Mouse (Mus musculus): ENCODE measurements around the gene Gpr173.
"Not testable (repeated sequence)": the region's sequence is repeated elsewhere in the genome, so short reads cannot be mapped to it uniquely, and the experiment has no call there.

Gpr173 gene

GRCm38 (mm10) chrX:152368397-152369273 is at the start of gene Gpr173:
Gpr173 (minus strand) TSS chrX:152368704.
- in situ Hi-C loops (cut with MboI, MseI), result no loop called here

- in situ Hi-C loops (cut with MboI, MseI), result no loop called here
Measured at GRCm38 (mm10) chrX:152403251-152403650, 34.7 kb upstream of the Gpr173 start.

GRCm38 (mm10) chrX:152400096-152400495 is 31.6 kb upstream of the Gpr173 start:
- in situ Hi-C loops (cut with MboI, MseI), result no loop called here

GRCm38 (mm10) chrX:152368054-152368396 is 479 bp downstream of the Gpr173 start:
- in situ Hi-C loops (cut with MboI, MseI), result no loop called here

- in situ Hi-C loops (cut with MboI, MseI), result no loop called here
Measured at GRCm38 (mm10) chrX:152366418-152366817, 2.1 kb downstream of the Gpr173 start.

GRCm38 (mm10) chrX:152352553-152353153 is 15.9 kb downstream of the Gpr173 start:
- in situ Hi-C loops (cut with MboI, MseI), result no loop called here

GRCm38 (mm10) chrX:152347041-152347440 is 21.5 kb downstream of the Gpr173 start:
- in situ Hi-C loops (cut with MboI, MseI), result loop anchor here (10.0 kb wide), 2 partner anchors 342 to 972 kb away; partner anchors contain the start of gene Hsd17b10 (in 1 of the 2)

- in situ Hi-C loops (cut with MboI, MseI), result loop anchor here (10.0 kb wide), 2 partner anchors 342 to 972 kb away; partner anchors contain the start of gene Hsd17b10 (in 1 of the 2)
Measured at GRCm38 (mm10) chrX:152346587-152346986, 21.9 kb downstream of the Gpr173 start.

- in situ Hi-C loops (cut with MboI, MseI), result loop anchor here (10.0 kb wide), 2 partner anchors 338 to 968 kb away; partner anchors contain the start of gene Hsd17b10 (in 1 of the 2)
Measured at GRCm38 (mm10) chrX:152342903-152343302, 25.6 kb downstream of the Gpr173 start.

GRCm38 (mm10) chrX:152342358-152342901 is 26.1 kb downstream of the Gpr173 start, which contains the start of gene Tspyl2:
Tspyl2 (minus strand) TSS chrX:152342425.
- in situ Hi-C loops (cut with MboI, MseI), result loop anchor here (10.0 kb wide), 2 partner anchors 338 to 968 kb away; partner anchors contain the start of gene Hsd17b10 (in 1 of the 2)

- in situ Hi-C loops (cut with MboI, MseI), result loop anchor here (10.0 kb wide), 2 partner anchors 337 to 967 kb away; partner anchors contain the start of gene Hsd17b10 (in 1 of the 2)
Measured at GRCm38 (mm10) chrX:152341496-152341895, 27.0 kb downstream of the Gpr173 start.

- in situ Hi-C loops (cut with MboI, MseI), result no loop called here
Measured at GRCm38 (mm10) chrX:152336546-152337332, 31.8 kb downstream of the Gpr173 start.

- in situ Hi-C loops (cut with MboI, MseI), result not testable (repeated sequence)
Measured at GRCm38 (mm10) chrX:152336123-152336522, 32.4 kb downstream of the Gpr173 start.

- in situ Hi-C loops (cut with MboI, MseI), result not testable (repeated sequence)
Measured at GRCm38 (mm10) chrX:152329400-152329799, 39.1 kb downstream of the Gpr173 start.

- in situ Hi-C loops (cut with MboI, MseI), result no loop called here
Measured at GRCm38 (mm10) chrX:152327689-152328052, 40.8 kb downstream of the Gpr173 start.

GRCm38 (mm10) chrX:152326996-152327688 is 41.4 kb downstream of the Gpr173 start, which contains the start of gene Kantr:
Kantr (minus strand) TSS chrX:152327495.
- in situ Hi-C loops (cut with MboI, MseI), result no loop called here

- in situ Hi-C loops (cut with MboI, MseI), result no loop called here
Measured at GRCm38 (mm10) chrX:152323584-152323983, 44.9 kb downstream of the Gpr173 start.

GRCm38 (mm10) chrX:152322776-152323175 is 45.7 kb downstream of the Gpr173 start:
- in situ Hi-C loops (cut with MboI, MseI), result no loop called here

GRCm38 (mm10) chrX:152320535-152320934 is 48.0 kb downstream of the Gpr173 start:
- in situ Hi-C loops (cut with MboI, MseI), result no loop called here

- in situ Hi-C loops (cut with MboI, MseI), result loop anchor here in 1 of 2 experiments (5.0 kb wide), 1 partner anchor 66 kb away; no protein-coding TSS in a partner anchor
Measured at GRCm38 (mm10) chrX:152307942-152308341, 60.6 kb downstream of the Gpr173 start.

All from T-helper 17 cell (primary cell).